Mouse (Mus musculus): Measurements from ENCODE around the gene Cacna1h.

Gene Cacna1h

DNA sequence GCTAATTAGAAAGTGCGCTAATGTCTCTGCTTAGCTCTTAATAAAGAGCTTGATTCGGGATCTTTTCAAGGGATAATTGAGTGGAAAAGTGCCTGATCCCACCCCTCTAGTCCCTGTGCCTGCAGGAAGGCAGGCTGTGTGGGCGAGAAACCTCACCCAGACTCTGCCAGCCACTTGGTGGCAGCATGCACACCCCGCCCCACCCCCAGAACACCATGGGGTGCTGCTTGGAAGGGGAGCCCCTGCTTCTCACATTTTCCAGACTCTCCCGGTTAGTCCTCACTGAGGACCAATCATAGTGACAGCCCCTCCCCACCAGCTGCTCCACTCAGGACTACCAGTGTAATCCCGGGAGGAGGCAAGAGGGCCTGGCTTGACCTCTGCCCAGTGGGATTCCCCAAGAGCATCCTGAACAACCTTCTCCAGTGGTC is 27.6 kb downstream of the Cacna1h start:
- DNase-seq: no peak

DNA sequence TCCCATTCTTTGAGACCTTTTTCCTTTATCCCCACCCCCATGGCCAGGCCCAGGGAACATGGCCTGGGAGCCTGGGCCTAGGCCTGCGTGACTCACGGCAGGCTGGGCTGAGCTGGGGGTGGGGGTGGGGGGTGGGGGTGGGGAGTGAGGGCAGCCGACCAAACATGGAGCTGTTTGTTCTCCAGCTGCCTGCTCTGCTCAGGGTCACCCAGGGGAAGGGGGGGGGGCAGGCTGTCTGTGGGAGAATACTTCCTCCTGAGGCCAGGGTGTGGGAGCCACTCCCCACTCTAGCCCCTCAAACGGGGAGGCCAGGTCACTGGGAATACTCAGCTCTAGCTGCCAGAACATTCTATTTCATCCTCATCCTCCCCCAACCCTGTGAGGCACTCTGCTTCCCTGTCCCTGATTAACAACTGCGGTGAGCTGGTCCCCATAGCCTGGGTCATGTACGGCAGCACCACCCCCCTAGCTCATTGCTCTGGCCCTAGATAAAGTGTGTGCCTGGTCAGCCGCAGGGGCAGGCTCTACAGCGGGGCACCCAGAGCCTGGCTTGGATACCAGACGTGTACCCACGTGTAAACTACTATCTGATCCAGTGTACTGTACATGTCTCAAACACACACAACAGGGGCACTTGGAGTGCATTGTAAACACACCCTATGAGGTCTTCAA is 28.2 kb downstream of the Cacna1h start:
- DNase-seq: no peak

DNA sequence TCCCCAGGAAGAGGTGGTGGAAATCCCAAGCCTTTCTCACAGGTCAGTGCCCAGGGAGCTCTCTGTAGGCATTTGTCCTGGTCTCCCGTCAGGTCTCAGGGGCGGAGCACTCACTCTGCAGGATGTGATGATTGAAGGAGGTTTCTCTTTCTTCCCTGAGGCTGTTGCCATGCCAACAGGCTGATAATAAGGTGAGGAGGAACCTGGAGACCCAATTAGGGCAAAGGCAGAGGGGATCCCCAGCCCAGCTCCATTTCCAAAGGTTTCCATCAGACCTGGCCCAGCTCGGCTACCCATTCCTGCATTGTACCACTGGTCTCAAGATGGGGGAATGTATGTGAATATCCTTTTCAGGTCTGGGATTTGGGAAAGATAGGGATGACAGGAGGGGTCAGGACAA is 29.4 kb downstream of the Cacna1h start:
- DNase-seq: no peak

DNA sequence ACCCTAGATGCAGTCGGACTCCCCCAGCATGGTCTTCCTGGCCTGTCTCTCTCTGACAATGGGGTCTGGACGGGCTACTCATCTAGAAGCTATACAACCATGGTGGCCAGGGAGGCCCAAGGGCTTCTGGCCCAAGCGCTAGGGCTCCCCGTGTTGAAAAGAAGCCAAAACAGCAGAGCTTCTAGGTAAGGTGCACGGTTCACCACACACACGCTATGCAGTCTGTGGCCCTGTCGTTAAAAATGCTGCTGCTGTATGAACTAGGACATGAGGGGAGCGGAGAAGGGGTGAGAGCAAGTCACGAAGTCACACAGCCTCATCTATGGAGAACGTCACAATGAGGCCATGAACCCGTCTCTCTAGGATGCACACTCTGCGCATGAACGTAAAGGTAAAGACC is 31.4 kb downstream of the Cacna1h start:
- DNase-seq: peak; percentile 51

DNA sequence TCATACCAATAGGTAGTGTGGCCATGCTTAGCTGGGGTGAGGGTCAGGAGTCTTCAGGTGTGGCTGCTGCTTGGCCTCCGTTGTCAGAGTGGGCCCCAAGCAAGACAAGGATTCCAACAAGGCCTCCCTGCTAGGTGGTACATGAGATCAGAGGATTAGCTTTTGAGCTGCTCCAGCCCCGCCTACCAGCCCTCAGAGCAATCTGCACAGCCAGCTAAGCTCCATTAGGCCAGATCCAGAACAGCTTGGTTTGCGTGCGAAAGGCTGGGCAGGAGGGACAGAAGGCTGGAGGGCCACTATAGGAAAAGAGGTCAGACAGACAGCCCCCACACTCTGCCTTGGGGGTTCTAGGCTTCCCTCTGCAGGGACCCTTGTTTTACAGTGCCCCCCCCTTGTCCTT is 32.1 kb downstream of the Cacna1h start:
- no peak for DNase-seq

DNA sequence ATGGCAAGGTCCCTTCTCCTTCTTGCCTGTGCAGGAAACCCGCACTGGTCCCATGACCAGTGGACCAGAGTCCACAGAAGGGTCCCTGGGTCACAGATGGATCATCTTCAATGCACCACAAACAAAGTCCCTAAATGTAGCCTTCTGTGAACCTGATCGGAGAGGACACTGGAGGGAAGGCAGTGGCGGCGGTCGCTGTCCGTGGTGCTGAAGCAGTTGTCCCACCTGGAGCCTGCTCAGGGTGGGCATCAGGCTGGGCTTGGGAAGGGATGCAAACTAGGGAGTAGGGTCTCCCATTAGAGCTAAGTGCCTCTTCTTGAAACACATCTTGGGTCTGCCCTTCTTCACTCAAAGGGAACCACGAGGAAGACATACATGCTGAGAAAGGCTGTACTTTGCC is 33.1 kb downstream of the Cacna1h start:
- peak; percentile 56 for DNase-seq

DNA sequence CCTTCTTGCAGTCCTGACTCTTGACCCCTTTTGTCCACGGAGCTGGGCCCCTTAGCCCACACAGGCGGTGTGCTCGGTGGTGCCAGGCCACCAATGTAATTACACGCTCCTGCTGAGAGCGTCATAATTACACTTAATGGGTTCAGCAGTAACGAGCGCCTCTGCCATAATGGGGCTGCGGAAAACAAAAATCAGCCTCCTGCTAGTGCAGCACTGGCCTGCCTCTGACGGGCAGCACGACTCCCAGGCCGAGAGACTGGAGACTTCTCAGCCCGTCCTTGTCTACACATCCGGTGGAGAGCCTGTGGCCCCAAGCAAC is 35.1 kb downstream of the Cacna1h start:
- no peak for DNase-seq

DNA sequence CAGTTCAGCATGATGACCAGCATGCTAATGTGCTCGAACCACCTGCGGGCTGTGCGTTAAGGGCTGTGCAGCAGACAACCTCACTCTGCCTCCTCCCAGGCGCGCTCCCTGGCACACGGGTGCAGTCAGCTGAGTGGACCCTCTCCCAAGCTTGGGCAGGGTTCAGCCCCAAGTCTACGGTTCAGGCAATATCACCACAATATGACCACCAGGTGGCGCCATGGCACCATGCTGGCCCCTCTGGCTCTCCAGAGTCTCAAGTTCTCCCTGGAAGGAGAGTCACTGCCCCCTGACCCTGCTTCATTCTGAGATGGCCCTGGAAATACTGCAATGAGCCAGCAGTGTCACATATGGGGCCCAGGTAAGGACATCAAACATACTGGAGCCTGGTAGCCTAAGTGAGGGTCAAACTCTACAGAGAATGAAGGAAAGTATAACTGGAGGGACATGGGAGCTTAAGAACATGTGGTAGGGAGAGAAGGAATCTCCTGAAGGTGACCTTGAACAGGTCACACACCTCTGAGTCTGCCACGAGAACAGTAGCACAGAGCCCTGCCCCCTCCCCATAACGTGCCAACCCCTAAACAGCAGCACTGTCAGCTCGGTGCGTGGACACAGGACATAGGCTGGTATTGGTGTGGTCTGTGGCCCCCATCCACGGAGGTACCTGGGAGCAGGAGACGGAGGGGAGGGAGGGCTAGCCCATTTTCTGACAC is 35.6 kb downstream of the Cacna1h start:
- DNase-seq: peak; percentile 83

DNA sequence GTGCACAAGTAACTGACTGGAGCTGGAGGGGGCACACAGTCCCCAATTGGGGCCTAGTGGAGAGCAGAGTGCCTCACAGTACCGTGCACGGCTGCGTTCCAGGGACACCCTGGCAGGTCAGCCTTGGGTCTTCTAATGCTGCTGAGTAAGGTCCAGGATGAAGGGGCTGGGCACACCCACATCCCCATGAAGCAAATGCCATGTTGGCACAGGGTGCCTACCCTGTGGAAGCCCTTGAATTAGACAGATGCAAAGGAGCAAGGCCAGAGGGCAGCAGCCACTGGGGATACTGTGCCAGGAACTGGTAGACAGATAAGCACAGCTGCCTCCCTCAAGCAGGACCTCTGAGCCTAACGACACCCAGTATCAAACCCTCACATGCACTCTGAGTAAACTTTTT is 39.1 kb downstream of the Cacna1h start:
- DNase-seq: no peak

DNA sequence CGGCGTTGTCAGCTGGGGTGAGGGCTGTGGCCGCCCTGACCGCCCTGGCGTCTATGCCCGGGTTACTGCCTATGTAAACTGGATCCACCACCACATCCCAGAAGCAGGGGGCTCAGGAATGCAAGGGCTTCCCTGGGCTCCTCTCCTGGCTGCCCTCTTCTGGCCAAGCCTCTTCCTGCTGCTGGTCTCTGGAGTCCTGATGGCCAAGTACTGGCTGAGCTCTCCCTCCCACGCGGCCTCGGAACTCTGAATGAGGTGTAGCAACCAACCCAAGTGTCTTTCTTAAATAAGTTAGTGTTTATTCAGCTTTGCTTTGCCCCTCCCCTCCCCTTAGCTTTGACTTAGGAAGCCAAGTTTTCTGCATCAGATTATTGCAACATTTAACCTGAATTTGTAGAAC is 59.6 kb downstream of the Cacna1h start:
- peak; percentile 13 for DNase-seq

DNA sequence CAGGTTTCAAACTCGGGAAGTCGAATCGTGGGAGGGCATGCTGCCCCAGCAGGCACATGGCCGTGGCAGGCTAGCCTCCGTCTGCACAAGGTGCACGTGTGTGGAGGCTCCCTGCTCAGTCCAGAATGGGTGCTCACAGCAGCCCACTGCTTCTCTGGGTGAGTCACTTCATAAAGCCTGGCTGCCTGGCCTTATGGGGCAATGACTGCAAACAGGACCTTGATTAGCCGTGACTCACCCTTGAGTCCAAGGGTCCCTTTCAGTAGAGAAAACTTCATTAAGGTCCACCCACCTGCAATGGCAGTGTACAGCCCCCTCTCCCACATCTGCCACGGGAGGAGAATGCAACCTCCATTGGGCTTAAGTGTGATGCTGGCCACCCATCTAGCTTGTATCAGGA is 61.1 kb downstream of the Cacna1h start:
- no peak for DNase-seq

DNA sequence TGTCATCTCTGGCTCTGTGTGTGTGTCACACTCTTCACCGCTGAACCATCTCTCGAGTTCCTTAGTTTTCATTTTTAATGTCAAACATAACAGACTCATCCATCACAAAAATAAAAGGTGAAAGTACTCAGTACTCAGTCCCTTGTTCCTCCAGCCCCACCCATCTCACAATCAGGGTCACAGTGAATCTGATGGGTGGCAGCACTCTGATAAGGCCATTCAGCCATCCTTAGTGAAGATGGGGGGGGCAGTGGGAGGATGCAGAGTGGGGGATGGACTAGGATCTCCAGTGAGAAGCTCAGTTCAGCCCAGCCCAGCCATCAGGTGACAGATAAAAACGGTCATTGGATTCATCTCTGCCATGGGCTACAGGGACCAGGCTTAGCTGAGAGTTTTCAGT is 64.6 kb downstream of the Cacna1h start, which contains the start of gene Tpsg1:
Gene Tpsg1 (plus strand): TSS at position 301 of the 400 bp plus-strand sequence.
- DNase-seq: no peak

DNA sequence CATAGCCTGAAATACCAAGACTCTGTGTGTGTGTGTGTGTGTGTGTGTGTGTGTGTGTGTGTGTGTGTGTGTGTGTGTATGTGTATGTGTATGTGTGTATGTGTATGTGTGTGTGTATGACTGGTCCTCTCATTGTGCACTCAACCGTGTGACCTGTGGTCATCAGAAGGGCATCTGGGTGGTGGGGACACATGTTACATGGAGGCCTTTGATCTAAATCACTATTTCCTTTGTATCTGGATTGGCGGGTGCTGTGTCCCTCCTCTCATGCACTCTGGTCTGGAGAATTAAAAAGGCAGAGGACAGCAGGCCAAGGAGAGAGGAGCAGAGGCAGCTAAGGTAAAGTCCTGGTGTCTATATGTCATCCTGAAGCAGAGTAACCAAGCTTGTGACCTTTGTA is 67.6 kb downstream of the Cacna1h start, which contains the start of gene Tpsb2:
Gene Tpsb2 (plus strand): TSS at position 301 of the 400 bp plus-strand sequence.
- DNase-seq: no peak

DNA sequence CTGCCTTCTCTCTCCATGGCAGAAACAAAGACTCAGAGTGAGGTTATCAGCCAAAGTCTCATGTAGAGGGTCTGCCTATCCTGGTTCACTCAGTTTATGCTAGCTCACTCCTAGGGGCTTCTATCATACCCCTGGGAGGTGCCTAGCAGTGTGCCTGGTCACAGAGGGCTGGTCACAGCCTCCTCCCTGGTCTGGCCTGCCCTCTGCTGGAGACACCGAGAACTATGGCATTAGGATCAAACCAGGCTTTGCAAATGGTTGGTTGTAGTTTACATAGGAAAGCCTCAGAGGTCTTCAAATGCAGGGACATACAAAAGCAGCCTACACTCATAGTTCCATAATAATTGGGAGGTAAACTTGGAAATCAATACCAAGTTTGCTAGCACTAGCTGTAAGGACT is 69.9 kb downstream of the Cacna1h start:
- DNase-seq: peak; percentile 28

DNA sequence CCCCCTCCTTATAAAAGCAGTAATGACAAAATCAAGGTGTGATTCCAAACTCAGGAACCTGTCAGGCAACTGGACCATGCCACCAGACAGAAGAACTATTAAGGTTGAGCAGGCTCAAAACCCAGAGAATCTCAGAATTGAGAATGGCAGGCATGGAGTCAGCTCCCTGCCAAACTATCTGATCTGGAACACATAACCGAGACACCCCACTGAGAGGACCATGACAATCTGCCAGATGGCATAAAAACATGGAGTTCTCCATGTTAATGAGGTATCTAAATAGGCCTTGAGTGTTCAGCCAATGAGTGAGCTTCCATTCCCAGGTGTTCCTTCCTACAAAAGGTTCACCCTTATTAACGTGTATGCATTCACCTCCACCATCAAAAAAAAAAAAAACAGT is 72.3 kb downstream of the Cacna1h start:
- DNase-seq: no peak

DNA sequence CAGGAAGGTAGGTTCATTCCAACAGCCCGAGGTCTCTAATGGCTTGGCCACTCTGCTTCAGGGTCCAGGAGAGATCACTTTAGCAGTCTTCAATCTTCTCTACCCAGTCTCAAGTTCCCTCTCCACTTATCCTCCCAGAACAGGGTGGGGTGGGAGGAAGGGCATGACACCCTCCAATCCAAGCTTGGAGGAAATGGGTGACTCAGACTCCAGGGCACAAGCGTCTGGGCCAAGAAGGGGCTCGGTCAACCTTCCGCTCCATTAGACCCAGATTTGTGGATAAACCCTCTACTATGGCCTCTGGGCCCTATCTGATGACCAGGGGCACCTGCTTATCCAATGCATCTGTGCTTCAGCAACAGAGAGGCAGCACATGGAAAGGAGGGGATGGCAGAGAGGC is 88.1 kb downstream of the Cacna1h start, which contains the start of gene Tpsab1:
Gene Tpsab1 (minus strand): TSS at position 101 of the 400 bp plus-strand sequence.
- DNase-seq: no peak

DNA sequence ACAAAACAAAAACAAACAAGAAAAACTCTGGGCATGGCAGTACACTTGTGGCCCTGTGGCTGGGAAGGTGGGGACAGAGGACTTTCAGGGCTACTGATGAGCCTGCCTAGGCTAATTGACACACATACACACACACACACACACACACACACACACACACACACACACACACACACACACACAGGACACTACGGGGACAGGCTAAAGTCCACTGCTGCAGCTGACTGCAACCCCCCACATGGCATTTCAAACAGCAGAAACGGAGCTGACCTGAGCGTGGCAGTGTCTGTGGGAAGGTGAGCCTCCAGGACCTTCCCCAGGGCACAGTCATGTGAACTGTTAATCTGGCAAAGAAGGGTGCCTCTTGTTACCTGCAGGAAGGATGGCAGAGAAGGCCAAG is 92.1 kb downstream of the Cacna1h start:
- peak; percentile 37 for DNase-seq

DNA sequence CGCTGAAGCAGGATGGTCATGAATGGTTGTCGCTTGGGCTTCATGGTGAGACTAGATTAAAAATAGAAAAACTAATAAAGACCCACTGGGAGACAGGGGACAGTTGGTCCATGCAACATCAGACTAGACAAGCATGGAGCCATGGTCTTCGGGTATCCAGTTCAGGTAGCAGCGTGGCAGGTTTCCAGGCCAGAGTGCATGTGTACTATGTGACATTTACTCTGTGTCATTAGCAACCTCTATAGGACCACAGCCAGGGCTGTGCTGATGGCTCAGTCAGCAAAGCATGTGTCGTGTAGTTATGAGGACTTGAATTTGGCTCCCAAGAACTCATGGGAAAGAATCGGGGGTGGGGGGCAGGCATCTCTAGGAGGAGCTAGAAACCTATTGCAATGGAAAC is 93.6 kb downstream of the Cacna1h start:
- no peak for DNase-seq

DNA sequence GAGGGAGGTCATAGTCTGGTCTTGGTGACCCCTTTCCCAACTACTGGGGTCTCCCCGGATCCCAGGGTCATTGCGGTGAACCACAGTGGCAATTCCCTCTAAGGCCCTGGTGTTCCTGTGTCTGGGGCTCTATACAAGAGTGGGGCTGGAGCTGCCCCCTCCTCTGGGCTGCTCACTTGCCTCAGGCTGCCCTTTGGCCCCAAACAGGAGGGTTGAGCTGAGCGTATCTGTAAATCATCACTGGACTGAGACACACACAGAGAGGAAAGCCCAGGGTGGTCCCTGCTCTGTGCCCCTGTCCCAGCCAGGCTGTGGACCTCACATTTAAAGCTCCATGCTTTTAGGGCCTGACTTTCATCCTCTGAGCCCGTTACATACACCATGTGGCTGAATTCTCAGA is 95.4 kb downstream of the Cacna1h start:
- peak; percentile 29 for DNase-seq

DNA sequence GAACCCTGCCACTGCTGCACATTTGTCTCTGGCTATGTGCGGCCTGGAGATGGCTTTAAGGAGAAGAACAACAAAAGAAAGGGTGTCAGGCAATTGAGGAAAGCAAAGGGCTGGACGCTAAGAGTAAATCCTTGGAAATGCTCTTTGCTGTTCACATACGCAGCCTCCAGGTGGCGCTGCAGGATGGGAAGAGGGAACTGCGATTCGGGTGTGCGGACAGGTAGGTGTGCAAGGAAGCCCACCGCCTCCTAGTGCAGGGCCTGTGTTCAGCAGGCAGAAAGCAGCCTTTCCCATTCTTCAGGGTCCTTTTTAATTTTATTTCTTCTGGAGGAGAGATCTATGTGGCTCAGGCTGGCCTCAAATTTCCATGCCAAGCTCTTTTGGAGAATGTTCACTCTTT is 99.6 kb downstream of the Cacna1h start:
- peak; percentile 44 for DNase-seq

DNA sequence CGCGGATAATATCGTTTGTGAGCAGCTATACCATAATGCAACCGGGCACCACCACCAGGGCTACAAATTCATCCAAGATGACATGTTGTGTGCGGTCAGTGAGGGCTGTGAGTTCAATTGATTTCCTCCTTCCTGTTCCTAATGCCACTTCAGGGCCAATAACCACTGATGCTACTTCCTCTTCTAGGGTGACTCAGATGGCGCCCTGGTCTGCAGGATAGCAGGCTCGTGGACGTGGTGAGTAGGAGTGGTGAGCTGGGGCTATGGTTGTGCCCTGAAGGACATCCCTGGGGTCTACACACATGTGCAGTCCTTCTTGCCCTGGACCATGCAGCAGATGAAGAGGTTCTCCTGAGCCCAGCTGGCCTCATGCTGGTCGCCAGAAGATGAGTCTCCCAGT is 101.3 kb downstream of the Cacna1h start:
- DNase-seq: no peak

Data from kidney, postnatal 14 days (tissue).